Mouse (Mus musculus) 3T3-L1 (cell line): ENCODE results near the gene Ankrd35.

ENCODE experiments used
- DNase-seq: peaks from one replicate; pipeline ENCODE4 v3.0.0-alpha.2; 2015; ENCODE audit warnings: low read depth, low spot score

Gene Ankrd35

GRCm38 (mm10) chr3:96706217-96706616 is 36.3 kb downstream of the Ankrd35 start:
- no peak for DNase-seq

- DNase-seq: no peak
These were observed 37.1 kb downstream of the Ankrd35 start for GRCm38 (mm10) chr3:96706984-96707383.

- peak; percentile 75 for DNase-seq
These were observed 38.2 kb downstream of the Ankrd35 start, which contains the start of gene Nudt17 for GRCm38 (mm10) chr3:96707903-96708683. Gene Nudt17 (minus strand): TSS chr3:96708562.

- no peak for DNase-seq
These were observed 38.7 kb downstream of the Ankrd35 start for GRCm38 (mm10) chr3:96708684-96709064.

GRCm38 (mm10) chr3:96714286-96714685 is 44.4 kb downstream of the Ankrd35 start:
- peak; percentile 26 for DNase-seq

GRCm38 (mm10) chr3:96715854-96716253 is 45.9 kb downstream of the Ankrd35 start:
- no peak for DNase-seq

- DNase-seq: peak; percentile 47
These were observed 49.2 kb downstream of the Ankrd35 start for GRCm38 (mm10) chr3:96719173-96719572.

GRCm38 (mm10) chr3:96727343-96727827 is 57.5 kb downstream of the Ankrd35 start, which contains the start of the genes Polr3c and Rnf115:
Gene Polr3c (minus strand): TSS chr3:96727628.
Gene Rnf115 (plus strand): TSS chr3:96727664.
- DNase-seq: peak; percentile 96

- DNase-seq: peak; percentile 68
These were observed 58.1 kb downstream of the Ankrd35 start for GRCm38 (mm10) chr3:96727828-96728633.

GRCm38 (mm10) chr3:96728634-96729402 is 58.9 kb downstream of the Ankrd35 start:
- DNase-seq: peak; percentile 75

- DNase-seq: peak; percentile 93
These were observed 59.5 kb downstream of the Ankrd35 start for GRCm38 (mm10) chr3:96729403-96729784.

GRCm38 (mm10) chr3:96730785-96731184 is 60.9 kb downstream of the Ankrd35 start:
- DNase-seq: no peak

GRCm38 (mm10) chr3:96733984-96734383 is 64.1 kb downstream of the Ankrd35 start:
- no peak for DNase-seq

- DNase-seq: no peak
These were observed 65.3 kb downstream of the Ankrd35 start for GRCm38 (mm10) chr3:96735200-96735599.

- peak; percentile 30 for DNase-seq
These were observed 67.2 kb downstream of the Ankrd35 start for GRCm38 (mm10) chr3:96737013-96737740.

- peak; percentile 71 for DNase-seq
These were observed 68.1 kb downstream of the Ankrd35 start for GRCm38 (mm10) chr3:96737995-96738394.

GRCm38 (mm10) chr3:96740279-96740678 is 70.3 kb downstream of the Ankrd35 start:
- peak; percentile 67 for DNase-seq
